Mouse (Mus musculus) bone marrow, adult 2 months (tissue): ENCODE results near the gene Arid1b.

Experiments used
- CTCF ChIP-seq: fragments of 200-500 bp; IDR thresholded peaks from 2 replicates; pipeline ENCODE4 v1.5.1; 2011; ENCODE audit warnings: low read length, control low read depth; ENCODE audit not compliant: control insufficient read depth, insufficient read depth
- POLR2A ChIP-seq: fragments of 200-500 bp; IDR thresholded peaks from 2 replicates; pipeline ENCODE4 v1.6.1; 2011; ENCODE audit warnings: low read depth, mild to moderate bottlenecking, control low read depth, low read length, borderline replicate concordance; ENCODE audit not compliant: control insufficient read depth

DNA sequence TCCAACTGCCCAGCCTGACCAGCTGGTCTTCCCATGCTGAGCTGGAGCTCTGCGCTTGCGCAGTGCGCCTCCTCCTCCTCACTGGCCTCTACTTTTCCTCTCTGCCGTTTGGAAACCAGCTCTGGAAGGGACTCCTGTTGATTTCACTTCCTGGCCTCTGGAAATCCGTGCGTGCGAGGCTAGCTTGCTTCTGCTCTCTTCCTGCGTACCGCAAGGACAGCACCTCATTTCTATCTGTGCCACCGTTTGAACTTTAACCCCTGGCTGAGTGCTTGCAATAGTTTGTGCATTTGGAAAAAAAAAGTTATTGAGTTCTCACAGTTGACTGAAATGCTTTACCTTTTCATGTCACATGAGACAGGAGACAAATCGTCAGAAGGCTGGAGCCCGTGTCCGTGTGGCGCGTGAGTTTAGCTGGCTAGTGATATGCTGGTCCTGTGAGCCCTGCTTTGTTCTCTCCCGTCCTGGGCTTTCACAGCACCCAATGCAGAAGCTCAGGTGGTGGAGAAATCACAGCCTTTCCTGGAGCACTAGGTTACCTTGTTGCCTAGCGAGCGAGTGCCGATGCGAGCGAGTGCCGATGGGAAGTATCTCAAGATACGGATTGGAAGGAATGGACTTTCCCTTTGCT, 20.3 kb downstream of the Arid1b start:
- TF ChIP-seq POLR2A (no peak), CTCF (no peak)
